Mouse (Mus musculus) brain, embryonic 14.5 days (tissue): ENCODE measurements around the gene Usp29. TPM values are rescaled to one million over a fixed set of nuclear protein-coding genes. Genes with fewer than 3 reads are reported as not detected.
A peak's percentile ranks its signal among the peaks of the same experiment; 100 is the strongest.

Experiments used
- DNase-seq: peaks from one replicate; pipeline ENCODE4 v3.0.0-alpha.2; 2011; ENCODE audit warnings: low read depth
- CTCF ChIP-seq: fragments of 200-500 bp; IDR thresholded peaks from 2 replicates; pipeline ENCODE4 v1.5.1; 2012; ENCODE audit warnings: inconsistent platforms, mild to moderate bottlenecking, moderate library complexity, borderline replicate concordance; ENCODE audit not compliant: insufficient read depth, insufficient read length; ENCODE audit errors: extremely low read depth
- POLR2A ChIP-seq: fragments of 200-500 bp; IDR thresholded peaks from 2 replicates; pipeline ENCODE4 v1.6.1; 2012; ENCODE audit warnings: mild to moderate bottlenecking, inconsistent platforms, borderline replicate concordance; ENCODE audit not compliant: poor library complexity, insufficient read depth, insufficient read length, severe bottlenecking; ENCODE audit errors: extremely low read depth
- polyA plus RNA-seq: library from polyadenylated mRNA; depleted of rRNA; stranded (reverse); fragments of >200 nt; gene quantifications from 2 replicates; pipeline ENCODE4 v1.2.3, GENCODE M21; 2012

Gene Usp29
- polyA plus RNA-seq, 1 experiment, result 38.4 TPM

DNA sequence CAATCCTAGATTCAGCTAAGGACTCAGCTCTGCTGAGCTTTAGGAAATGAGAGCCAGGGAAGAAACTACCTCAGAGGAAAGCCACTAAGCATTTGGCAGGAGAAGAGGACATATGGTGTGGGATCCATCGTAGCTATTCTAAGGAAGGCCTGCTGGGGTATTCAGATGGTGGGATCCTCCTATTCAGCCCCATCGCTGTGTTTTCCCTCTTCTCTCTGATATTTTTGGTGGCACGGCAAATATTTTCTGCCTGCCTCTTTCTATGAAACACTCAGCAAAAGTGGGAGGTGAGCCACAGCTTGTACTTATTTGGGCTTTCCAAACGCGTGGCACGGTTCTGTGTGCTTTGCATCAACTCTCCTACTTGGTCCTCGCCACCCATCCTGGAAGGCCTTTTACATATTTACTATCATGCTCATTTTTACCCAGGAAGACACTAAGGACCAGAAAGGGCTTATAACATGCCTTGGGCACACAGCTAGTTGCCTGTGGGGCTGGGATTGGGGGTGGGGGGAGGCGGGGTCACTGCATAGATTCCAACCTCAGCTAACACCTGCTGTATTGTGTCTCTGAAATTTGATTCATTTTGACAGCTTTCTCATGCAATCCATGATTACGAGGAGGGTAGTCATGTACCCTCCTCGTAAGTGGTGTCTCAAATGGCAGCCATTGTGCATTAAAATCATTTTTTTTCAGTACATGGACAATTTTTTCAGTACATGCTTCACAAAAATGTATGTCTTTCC is 46.1 kb downstream of the Usp29 start:
- TF ChIP-seq POLR2A, result no peak
- peak; percentile 31 for DNase-seq

DNA sequence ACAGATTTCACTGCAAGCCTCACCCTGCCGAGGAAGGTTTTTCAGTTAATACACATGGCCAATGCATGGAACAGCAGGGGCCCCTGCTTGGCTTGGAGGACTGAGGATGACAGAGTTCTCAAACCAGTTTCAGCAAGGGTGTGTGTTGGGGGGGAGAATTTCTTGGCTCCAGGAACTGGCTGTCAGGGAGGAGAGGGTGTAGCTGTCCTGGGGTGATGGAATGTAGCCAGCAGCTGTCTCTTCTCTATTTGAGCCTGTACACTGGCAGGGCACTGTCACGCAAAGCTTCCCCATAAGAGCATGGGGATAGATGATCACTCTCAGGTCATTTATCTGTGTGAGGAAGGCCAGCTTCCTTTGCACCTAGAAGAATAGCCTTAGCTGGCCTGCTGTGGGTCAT is 46.7 kb downstream of the Usp29 start:
- no peak for TF ChIP-seq CTCF
- no peak for TF ChIP-seq POLR2A
- peak; percentile 38 for DNase-seq

GRCm38 (mm10) chr7:6777689-6778088 is 47.3 kb downstream of the Usp29 start:
- DNase-seq, result peak; percentile 30
- no peak for TF ChIP-seq CTCF
- no peak for TF ChIP-seq POLR2A

GRCm38 (mm10) chr7:6779172-6779571 is 48.8 kb downstream of the Usp29 start:
- TF ChIP-seq CTCF (no peak), POLR2A (no peak)
- no peak for DNase-seq

DNA sequence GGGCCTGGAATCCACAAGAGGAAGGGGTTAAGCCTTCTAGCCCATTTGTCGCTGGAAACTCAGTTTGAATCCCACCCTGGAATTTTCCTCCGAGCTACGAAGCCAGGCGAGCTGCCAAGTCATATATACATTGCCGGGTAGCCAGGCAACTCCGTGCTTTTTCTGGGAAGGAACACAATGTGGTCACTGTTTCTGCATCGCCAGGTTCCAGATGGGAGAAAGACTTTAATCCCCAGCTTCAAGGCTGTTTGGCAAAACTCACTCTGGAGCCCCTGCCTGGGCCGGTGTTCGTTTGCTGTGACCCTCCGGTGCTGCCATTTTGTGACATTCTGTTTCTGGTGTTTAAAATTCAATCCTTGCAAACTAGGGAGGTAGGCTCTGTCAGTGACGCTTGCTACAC is 51.2 kb downstream of the Usp29 start:
- TF ChIP-seq POLR2A, result no peak
- no peak for TF ChIP-seq CTCF
- peak; percentile 90 for DNase-seq

DNA sequence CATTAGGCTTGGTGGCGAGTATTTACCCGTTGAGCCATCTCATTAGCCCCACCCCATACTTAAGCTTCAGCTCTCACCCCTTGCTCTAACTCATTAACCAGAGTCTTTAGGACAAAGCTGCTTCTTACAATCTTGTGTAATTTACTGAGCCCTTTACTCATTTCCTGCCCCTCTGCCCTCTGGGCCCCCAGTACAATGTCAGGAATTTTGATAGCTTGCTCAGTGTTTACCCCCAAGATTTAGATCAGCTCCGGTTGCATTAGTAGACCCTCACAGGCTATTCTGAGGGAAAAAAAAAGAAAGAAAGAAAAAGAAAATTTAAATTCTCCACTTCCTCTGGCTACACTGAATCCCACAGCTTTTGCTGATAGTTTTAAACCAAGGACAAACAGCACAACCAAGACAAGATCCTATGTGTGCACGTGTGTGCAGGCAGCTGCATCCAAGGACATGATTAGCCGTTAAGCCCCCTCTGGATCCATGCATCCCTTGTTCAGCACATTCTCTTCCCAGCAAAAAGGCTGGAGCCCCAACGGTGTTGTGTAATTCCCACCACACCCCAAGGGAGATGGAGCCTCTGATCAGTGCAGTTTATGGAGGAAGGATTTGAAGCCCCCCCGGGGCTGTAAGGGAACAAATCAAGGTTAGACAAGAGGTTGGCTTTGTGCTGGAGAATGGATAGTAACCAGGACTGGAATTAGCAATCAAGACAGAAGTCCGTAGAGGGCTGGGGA is 54.1 kb downstream of the Usp29 start:
- peak; percentile 63 for DNase-seq
- no peak for TF ChIP-seq POLR2A
- no peak for TF ChIP-seq CTCF

DNA sequence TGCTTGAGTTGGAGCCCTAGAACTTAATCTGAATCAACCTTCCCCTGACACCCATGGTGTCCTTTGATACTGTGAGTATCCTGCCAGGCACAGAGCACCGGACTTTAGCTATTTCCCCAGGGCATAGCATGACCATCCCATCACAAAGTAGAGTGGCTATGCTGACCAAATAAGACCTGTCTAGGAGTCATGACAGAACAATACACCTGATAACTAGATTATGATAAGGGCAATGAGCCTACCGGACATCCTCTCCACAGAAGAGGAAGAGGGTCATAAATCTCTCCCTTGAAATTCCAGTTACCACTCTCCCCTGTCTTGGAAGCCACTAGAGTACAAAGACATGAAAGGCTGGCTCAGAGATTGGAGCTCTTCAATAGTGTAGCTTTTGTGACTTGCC is 56.6 kb downstream of the Usp29 start:
- no peak for DNase-seq
- no peak for TF ChIP-seq POLR2A
- no peak for TF ChIP-seq CTCF

- TF ChIP-seq POLR2A (no peak), CTCF (no peak)
- no peak for DNase-seq
These were observed 57.7 kb downstream of the Usp29 start for GRCm38 (mm10) chr7:6788101-6788500.

DNA sequence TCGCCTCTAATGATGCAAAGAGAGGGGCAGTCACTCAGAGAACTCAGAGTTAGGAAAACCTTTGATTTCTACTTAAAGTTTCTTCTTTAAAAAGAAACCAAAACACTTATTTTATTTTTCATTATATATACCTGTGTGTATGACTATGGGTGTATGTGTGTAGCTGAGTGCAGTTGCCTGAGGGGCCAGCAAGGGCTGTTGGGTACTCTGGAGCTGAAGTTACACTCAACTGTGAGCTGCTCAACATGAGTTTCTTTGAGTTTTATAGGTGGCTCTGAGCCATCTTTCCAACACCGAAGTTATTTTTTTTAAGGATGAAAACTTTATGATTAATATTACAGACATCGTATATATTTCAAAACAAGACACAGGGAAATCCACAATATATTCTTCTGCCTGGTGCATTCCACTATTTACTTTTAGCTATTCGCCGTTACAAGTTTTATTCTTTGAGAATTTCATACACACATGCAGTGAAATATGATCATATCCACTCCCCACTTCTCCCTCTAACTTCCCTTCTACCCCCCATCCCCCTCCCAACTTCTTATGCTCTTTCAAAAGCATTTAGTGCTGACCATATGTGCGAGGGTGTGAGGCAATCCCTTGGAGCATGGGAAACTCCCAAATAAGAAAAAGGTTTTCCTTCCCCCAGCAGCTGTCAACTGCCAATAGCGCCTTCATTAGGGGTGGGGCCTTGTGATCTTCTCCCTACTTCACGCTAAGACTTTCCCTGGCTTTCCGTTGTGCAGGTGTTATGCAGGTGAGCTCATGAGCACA is 61.1 kb downstream of the Usp29 start:
- TF ChIP-seq POLR2A (no peak), CTCF (no peak)
- no peak for DNase-seq

DNA sequence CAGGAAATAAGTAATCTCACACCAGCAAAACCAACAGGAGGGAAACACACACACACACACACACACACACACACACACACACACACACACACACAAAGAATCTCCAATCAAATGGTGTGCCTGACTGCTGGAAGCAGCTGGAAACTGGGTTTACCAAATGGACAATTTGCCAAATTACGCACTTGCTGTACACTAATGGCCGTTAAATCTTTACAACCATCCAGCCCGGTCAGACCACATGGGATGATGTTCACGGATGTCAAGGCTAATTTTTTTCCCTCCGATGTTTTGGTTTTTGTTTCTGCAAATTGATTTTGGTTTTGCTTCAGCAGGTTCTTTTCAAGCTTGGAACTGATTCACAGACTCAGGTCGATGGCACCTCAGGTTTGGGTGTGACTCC is 62.9 kb downstream of the Usp29 start:
- DNase-seq, result no peak
- TF ChIP-seq POLR2A (no peak), CTCF (no peak)

- no peak for DNase-seq
- TF ChIP-seq CTCF (no peak), POLR2A (no peak)
These were observed 63.4 kb downstream of the Usp29 start for GRCm38 (mm10) chr7:6793811-6794210.

- DNase-seq, result no peak
- no peak for TF ChIP-seq CTCF
- TF ChIP-seq POLR2A, result no peak
These were observed 67.0 kb downstream of the Usp29 start for GRCm38 (mm10) chr7:6797408-6797807.

DNA sequence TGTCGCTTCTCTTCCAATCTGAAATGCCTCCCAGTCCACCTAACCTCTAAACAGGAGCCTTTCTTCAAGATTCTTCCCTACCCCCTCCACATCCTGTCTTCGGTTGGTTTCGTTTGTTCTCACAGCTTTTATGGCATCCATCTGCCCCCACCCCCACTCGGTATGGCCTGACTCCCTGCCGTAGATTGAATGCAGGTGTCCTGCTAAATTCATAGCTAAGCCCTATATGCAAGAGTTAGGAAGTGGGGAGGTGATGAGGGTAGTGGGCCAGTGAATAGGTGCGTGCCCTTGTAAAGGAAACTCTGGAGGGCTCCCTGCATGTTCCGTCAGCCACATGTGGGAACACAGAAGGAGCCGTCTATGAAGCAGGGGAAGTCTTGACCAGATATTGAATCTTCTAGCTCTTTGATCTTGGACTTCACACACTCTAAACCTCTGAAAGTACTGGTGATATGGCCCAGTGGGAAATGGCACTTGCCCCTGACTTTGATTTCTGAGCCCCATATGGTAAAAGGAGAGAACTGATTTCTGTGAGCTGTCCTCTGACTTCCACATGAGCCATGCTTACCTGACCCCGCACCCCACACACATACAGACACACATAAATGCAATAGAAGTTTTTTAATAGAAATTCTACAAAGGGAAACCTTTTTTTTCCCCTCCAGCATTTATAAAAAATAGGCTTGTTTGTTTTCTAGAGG is 68.9 kb downstream of the Usp29 start:
- no peak for DNase-seq
- TF ChIP-seq POLR2A (no peak), CTCF (no peak)
